Mouse (Mus musculus) liver, embryonic 11.5 days (tissue): Measurements from ENCODE around the gene Lrrc49. TPM values are rescaled to one million over a fixed set of nuclear protein-coding genes. Genes with fewer than 3 reads are reported as not detected.

Experiments used
- ATAC-seq: fragments of 200-750 bp; cut with Nextera tagmentation; replicated peaks from 2 replicates; pipeline ENCODE4 v1.8.0; 2017; ENCODE audit warnings: moderate number of reproducible peaks, mild to moderate bottlenecking, moderate TSS enrichment, moderate library complexity; ENCODE audit not compliant: low FRiP score
- DNase-seq: peaks from one replicate; pipeline ENCODE4 v3.0.0-alpha.2; 2017; ENCODE audit warnings: low spot score
- H3K27ac ChIP-seq: fragments of 300-500 bp; sonication (generic); 2 replicates; pipeline ENCODE4 v1.5.1; 2014; ENCODE audit warnings: mild to moderate bottlenecking, low read depth, low read length, control low read depth
- H3K27me3 ChIP-seq: fragments of 300-500 bp; sonication (generic); replicated peaks from 2 replicates; pipeline ENCODE4 v1.6.1; 2014; ENCODE audit warnings: low read length, mixed read lengths; ENCODE audit not compliant: control insufficient read depth, insufficient read depth
- H3K36me3 ChIP-seq: fragments of 300-500 bp; sonication (generic); 2 replicates; pipeline ENCODE4 v1.6.1; 2014; ENCODE audit warnings: mild to moderate bottlenecking, low read length, moderate library complexity, mixed read lengths; ENCODE audit not compliant: control insufficient read depth, insufficient read depth
- H3K4me1 ChIP-seq: fragments of 300-500 bp; sonication (generic); replicated peaks from 2 replicates; pipeline ENCODE4 v1.6.1; 2014; ENCODE audit warnings: low read length, mixed read lengths; ENCODE audit not compliant: control insufficient read depth, insufficient read depth
- H3K4me2 ChIP-seq: fragments of 300-500 bp; sonication (generic); 2 replicates; pipeline ENCODE4 v1.6.1; 2014; ENCODE audit warnings: mild to moderate bottlenecking, control low read depth, moderate library complexity
- H3K4me3 ChIP-seq: fragments of 300-500 bp; sonication (generic); 2 replicates; pipeline ENCODE4 v1.5.1; 2014; ENCODE audit warnings: low read depth, low read length, control low read depth
- H3K9ac ChIP-seq: fragments of 300-500 bp; sonication (generic); 2 replicates; pipeline ENCODE4 v1.6.1; 2014; ENCODE audit warnings: low read depth, low read length, control low read depth
- H3K9me3 ChIP-seq: fragments of 300-500 bp; sonication (generic); 2 replicates; pipeline ENCODE4 v1.6.1; 2016; ENCODE audit warnings: low read length, inconsistent platforms, mixed read lengths; ENCODE audit not compliant: control insufficient read depth
- WGBS: fragments of 180-500 bp; shearing (Covaris S2); extraction: QIAGEN DNeasy Blood & Tissue Kit; methylation state at CpG from one replicate; pipeline ENCODE4 v1.1.7; 2014; 5-methylcytosine and 5-hydroxymethylcytosine counted together
- polyA plus RNA-seq: library from polyadenylated mRNA; unstranded; fragments of >200 nt; fragmentation: Nextera tagmentation; extraction: Ambion mirVana; gene quantifications from 2 replicates; pipeline ENCODE4 v1.2.1, GENCODE M21; 2014

Gene Lrrc49
- 4.3 and 4.4 TPM in 2 replicates for polyA plus RNA-seq

- Histone ChIP-seq H3K4me1 (peaks cover 4% of the 10 kb centered on the region; the same call in 1 of the 2 replicates), H3K4me2 (peak within 1 kb of the TSS; percentile 62), H3K9ac (peak within 1 kb of the TSS; percentile 22; the same call in 1 of the 2 replicates), H3K36me3 (no peaks in the 10 kb centered on the region), H3K27me3 (no peaks in the 10 kb centered on the region), H3K4me3 (peak within 1 kb of the TSS; percentile 60), H3K9me3 (no peaks in the 10 kb centered on the region), H3K27ac (no peak within 1 kb of the TSS)
- under 1% methylated on average over 21 of the region's 21 CpGs for WGBS
- DNase-seq (peak; percentile 77), ATAC-seq (peak; percentile 85)
Observed at GRCm38 (mm10) chr9:60687891-60688324, at the start of gene Lrrc49. Lrrc49 (minus strand) TSS chr9:60688158.

- Histone ChIP-seq H3K9me3 (no peaks in the 10 kb centered on the region), H3K27ac (no peak overlapping the region), H3K36me3 (no peaks in the 10 kb centered on the region), H3K9ac (no peak overlapping the region), H3K4me2 (no peak overlapping the region), H3K4me3 (no peak overlapping the region), H3K27me3 (no peaks in the 10 kb centered on the region), H3K4me1 (no peaks in the 10 kb centered on the region)
- DNase-seq (no peak), ATAC-seq (no peak)
- WGBS = 96% methylated on average over 2 of the region's 2 CpGs
Observed at GRCm38 (mm10) chr9:60734321-60734720, 46.4 kb upstream of the Lrrc49 start.

- H3K27ac ChIP-seq = no peak overlapping the region
- no peak overlapping the region for H3K4me3 ChIP-seq
- no peaks in the 10 kb centered on the region for H3K9me3 ChIP-seq
- H3K36me3 ChIP-seq = no peaks in the 10 kb centered on the region
- no peak overlapping the region for H3K4me2 ChIP-seq
- no peak for DNase-seq
- H3K4me1 ChIP-seq = no peaks in the 10 kb centered on the region
- H3K27me3 ChIP-seq = no peaks in the 10 kb centered on the region
- 82% methylated on average over 7 of the region's 7 CpGs for WGBS
- no peak overlapping the region for H3K9ac ChIP-seq
- no peak for ATAC-seq
Observed at GRCm38 (mm10) chr9:60724968-60725367, 37.0 kb upstream of the Lrrc49 start.

- no peak for ATAC-seq
- no peak overlapping the region for H3K4me3 ChIP-seq
- no peak for DNase-seq
- H3K36me3 ChIP-seq = no peaks in the 10 kb centered on the region
- WGBS = 72% methylated on average over 3 of the region's 3 CpGs
- H3K4me2 ChIP-seq = no peak overlapping the region
- no peaks in the 10 kb centered on the region for H3K9me3 ChIP-seq
- no peaks in the 10 kb centered on the region for H3K4me1 ChIP-seq
- H3K27ac ChIP-seq = no peak overlapping the region
- H3K27me3 ChIP-seq = no peaks in the 10 kb centered on the region; the same call in 1 of the 2 replicates
- H3K9ac ChIP-seq = no peak overlapping the region
Observed at GRCm38 (mm10) chr9:60719687-60720086, 31.7 kb upstream of the Lrrc49 start.

GRCm38 (mm10) chr9:60718284-60718683 is 30.3 kb upstream of the Lrrc49 start:
- H3K27me3 ChIP-seq = peaks cover 12% of the 10 kb centered on the region
- H3K9ac ChIP-seq = no peak overlapping the region
- ATAC-seq = no peak
- WGBS = 53% methylated on average over 3 of the region's 3 CpGs
- no peak overlapping the region for H3K4me3 ChIP-seq
- H3K4me1 ChIP-seq = no peaks in the 10 kb centered on the region
- no peaks in the 10 kb centered on the region for H3K9me3 ChIP-seq
- DNase-seq = no peak
- H3K27ac ChIP-seq = no peak overlapping the region
- H3K36me3 ChIP-seq = no peaks in the 10 kb centered on the region
- no peak overlapping the region for H3K4me2 ChIP-seq

- H3K4me1 ChIP-seq = no peaks in the 10 kb centered on the region
- H3K27me3 ChIP-seq = peaks cover 26% of the 10 kb centered on the region
- no peak overlapping the region for H3K4me3 ChIP-seq
- no peaks in the 10 kb centered on the region for H3K9me3 ChIP-seq
- H3K9ac ChIP-seq = no peak overlapping the region
- no peak overlapping the region for H3K27ac ChIP-seq
- ATAC-seq (no peak), DNase-seq (no peak)
- H3K36me3 ChIP-seq = no peaks in the 10 kb centered on the region
- WGBS = 63% methylated on average over 5 of the region's 5 CpGs
- no peak overlapping the region for H3K4me2 ChIP-seq
Observed at GRCm38 (mm10) chr9:60715828-60716227, 27.9 kb upstream of the Lrrc49 start.

- no peak overlapping the region for H3K9ac ChIP-seq
- H3K36me3 ChIP-seq = no peaks in the 10 kb centered on the region
- no peaks in the 10 kb centered on the region for H3K9me3 ChIP-seq
- DNase-seq (no peak), ATAC-seq (no peak)
- H3K4me3 ChIP-seq = no peak overlapping the region
- H3K27me3 ChIP-seq = peaks cover 26% of the 10 kb centered on the region
- no peak overlapping the region for H3K27ac ChIP-seq
- H3K4me1 ChIP-seq = no peaks in the 10 kb centered on the region
- no peak overlapping the region for H3K4me2 ChIP-seq
- 70% methylated on average over 4 of the region's 4 CpGs for WGBS
Observed at GRCm38 (mm10) chr9:60715271-60715670, 27.3 kb upstream of the Lrrc49 start.

- Histone ChIP-seq H3K4me3 (no peak overlapping the region), H3K27me3 (peaks cover 26% of the 10 kb centered on the region), H3K36me3 (no peaks in the 10 kb centered on the region), H3K4me2 (no peak overlapping the region), H3K9me3 (no peaks in the 10 kb centered on the region), H3K9ac (no peak overlapping the region), H3K4me1 (no peaks in the 10 kb centered on the region), H3K27ac (no peak overlapping the region)
- ATAC-seq = no peak
- 82% methylated on average over 6 of the region's 6 CpGs for WGBS
- no peak for DNase-seq
Observed at GRCm38 (mm10) chr9:60714191-60714590, 26.2 kb upstream of the Lrrc49 start.

- 44% methylated on average over 4 of the region's 4 CpGs for WGBS
- peaks cover 26% of the 10 kb centered on the region for H3K27me3 ChIP-seq
- H3K36me3 ChIP-seq = no peaks in the 10 kb centered on the region
- H3K4me2 ChIP-seq = peak overlapping the region; percentile 85
- H3K9me3 ChIP-seq = no peaks in the 10 kb centered on the region
- no peak overlapping the region for H3K27ac ChIP-seq
- no peaks in the 10 kb centered on the region for H3K4me1 ChIP-seq
- no peak overlapping the region for H3K9ac ChIP-seq
- DNase-seq = no peak
- no peak overlapping the region for H3K4me3 ChIP-seq
- no peak for ATAC-seq
Observed at GRCm38 (mm10) chr9:60713616-60714015, 25.7 kb upstream of the Lrrc49 start.
